Mouse (Mus musculus) erythroblast, embryonic 14.5 days (primary cell): Measurements from ENCODE around the gene Fyn.

Experiments
- GATA1 ChIP-seq: IDR thresholded peaks from 2 replicates; pipeline ENCODE4 v1.6.1; 2012; ENCODE audit warnings: low read length, inconsistent platforms, mixed read lengths
- TAL1 ChIP-seq: IDR thresholded peaks from 3 replicates; pipeline ENCODE4 v1.6.1; 2012; ENCODE audit warnings: low read length, inconsistent platforms, mixed read lengths

DNA sequence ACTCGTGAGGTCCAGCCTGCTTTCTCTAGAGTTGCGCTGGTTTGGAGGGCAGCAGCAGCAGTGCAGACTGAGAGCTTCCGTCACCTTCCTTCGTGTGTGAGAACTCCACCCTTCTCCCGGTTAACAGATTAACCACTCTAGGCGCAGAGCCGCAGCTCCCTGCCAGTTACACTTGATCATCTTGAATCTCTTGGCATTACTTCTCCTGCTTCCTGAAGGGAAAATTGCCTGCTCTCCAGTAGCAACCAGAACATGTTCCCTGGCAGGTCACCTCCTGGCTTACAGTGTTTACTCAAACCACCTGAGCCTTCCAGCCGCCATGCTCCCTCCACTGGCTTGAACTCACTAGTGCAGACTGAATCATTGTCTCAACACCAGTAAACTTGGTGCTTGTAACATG is 94.1 kb downstream of the Fyn start:
- no peak for TF ChIP-seq TAL1
- no peak for TF ChIP-seq GATA1
